Mouse (Mus musculus): ENCODE measurements around the gene Prim2.

DNA sequence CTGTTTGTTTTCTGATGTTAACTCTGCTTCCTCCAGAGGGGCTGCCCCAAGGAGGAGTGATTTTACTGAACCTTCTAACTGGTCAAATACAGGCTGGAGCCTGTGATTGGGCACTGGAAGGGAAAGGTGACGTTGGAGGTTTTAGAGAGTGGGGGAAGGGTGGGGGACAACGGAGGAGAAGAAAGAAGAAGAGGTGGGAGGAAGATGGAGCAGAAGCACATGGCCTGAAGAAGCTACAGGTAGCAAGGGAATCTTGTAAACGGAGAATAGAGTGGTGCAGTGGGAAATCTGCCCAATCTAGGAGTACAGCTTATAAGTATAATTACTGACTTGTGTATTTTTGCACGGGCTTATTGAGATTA, 20.5 kb upstream of the Prim2 start:
- TF ChIP-seq EP300 (IDR thresholded peaks at IDR 0.05; ENCODE audit: insufficient read depth, low read depth, low read length): no peak
- TF ChIP-seq CTCF (IDR thresholded peaks at IDR 0.05): no peak

All from heart, adult 2 months (tissue).